Mouse (Mus musculus) T-helper 2 cell (primary cell): Measurements from ENCODE around the gene Tnfaip8l3.

ENCODE experiments used
- in situ Hi-C: fragments of 300-600 bp; cut with MboI, MseI; formaldehyde crosslinking; loops from one replicate; pipeline ENCODE4 v1.15.1; 2025; ENCODE audit warnings: high pct_unique_total_duplicates

Tnfaip8l3 gene

GRCm38 (mm10) chr9:54068032-54068649 is at the start of gene Tnfaip8l3:
Gene Tnfaip8l3, minus strand, starts transcription at chr9:54068388.
- in situ Hi-C loops: no loop called here

GRCm38 (mm10) chr9:54112726-54113125 is 44.5 kb upstream of the Tnfaip8l3 start:
- in situ Hi-C loops: no loop called here

GRCm38 (mm10) chr9:54098636-54099035 is 30.4 kb upstream of the Tnfaip8l3 start:
- in situ Hi-C loops: loop anchor here (10.0 kb wide), 1 partner anchor 666 kb away; the partner anchor contains the start of gene Crabp1

- in situ Hi-C loops: loop anchor here (10.0 kb wide), 1 partner anchor 668 kb away; the partner anchor contains the start of gene Crabp1
Measured at GRCm38 (mm10) chr9:54097091-54097490, 28.9 kb upstream of the Tnfaip8l3 start.

GRCm38 (mm10) chr9:54084245-54084644 is 16.1 kb upstream of the Tnfaip8l3 start:
- in situ Hi-C loops: no loop called here

GRCm38 (mm10) chr9:54077740-54078139 is 9.6 kb upstream of the Tnfaip8l3 start:
- in situ Hi-C loops: no loop called here

- in situ Hi-C loops: no loop called here
Measured at GRCm38 (mm10) chr9:54074901-54075300, 6.7 kb upstream of the Tnfaip8l3 start.

GRCm38 (mm10) chr9:54073688-54074087 is 5.5 kb upstream of the Tnfaip8l3 start:
- in situ Hi-C loops: no loop called here

- in situ Hi-C loops: no loop called here
Measured at GRCm38 (mm10) chr9:54071474-54072095, 3.4 kb upstream of the Tnfaip8l3 start.

GRCm38 (mm10) chr9:54069204-54069603 is 1.0 kb upstream of the Tnfaip8l3 start:
- in situ Hi-C loops: no loop called here

GRCm38 (mm10) chr9:54068777-54069176 is 589 bp upstream of the Tnfaip8l3 start:
- in situ Hi-C loops: no loop called here

GRCm38 (mm10) chr9:54067642-54068031 is 551 bp downstream of the Tnfaip8l3 start:
- in situ Hi-C loops: no loop called here

- in situ Hi-C loops: no loop called here
Measured at GRCm38 (mm10) chr9:54064836-54065235, 3.4 kb downstream of the Tnfaip8l3 start.

- in situ Hi-C loops: no loop called here
Measured at GRCm38 (mm10) chr9:54063655-54064054, 4.5 kb downstream of the Tnfaip8l3 start.

GRCm38 (mm10) chr9:54061666-54062065 is 6.5 kb downstream of the Tnfaip8l3 start:
- in situ Hi-C loops: no loop called here

GRCm38 (mm10) chr9:54051298-54052068 is 16.7 kb downstream of the Tnfaip8l3 start:
- in situ Hi-C loops: no loop called here

- in situ Hi-C loops: loop anchor here (10.0 kb wide), 1 partner anchor 1804 kb away; no protein-coding TSS in a partner anchor
Measured at GRCm38 (mm10) chr9:54048978-54049377, 19.2 kb downstream of the Tnfaip8l3 start.

- in situ Hi-C loops: loop anchor here (10.0 kb wide), 1 partner anchor 1798 kb away; no protein-coding TSS in a partner anchor
Measured at GRCm38 (mm10) chr9:54043067-54043466, 25.1 kb downstream of the Tnfaip8l3 start.

- in situ Hi-C loops: no loop called here
Measured at GRCm38 (mm10) chr9:54037717-54038116, 30.5 kb downstream of the Tnfaip8l3 start.

GRCm38 (mm10) chr9:54034691-54035090 is 33.5 kb downstream of the Tnfaip8l3 start:
- in situ Hi-C loops: no loop called here

GRCm38 (mm10) chr9:54022795-54023194 is 45.4 kb downstream of the Tnfaip8l3 start:
- in situ Hi-C loops: no loop called here

- in situ Hi-C loops: loop anchor here (5.0 to 25.0 kb wide), 2 partner anchors 343 to 643 kb away; no protein-coding TSS in a partner anchor
Measured at GRCm38 (mm10) chr9:53994528-53994927, 73.7 kb downstream of the Tnfaip8l3 start.
